In the genomic region with DNA sequence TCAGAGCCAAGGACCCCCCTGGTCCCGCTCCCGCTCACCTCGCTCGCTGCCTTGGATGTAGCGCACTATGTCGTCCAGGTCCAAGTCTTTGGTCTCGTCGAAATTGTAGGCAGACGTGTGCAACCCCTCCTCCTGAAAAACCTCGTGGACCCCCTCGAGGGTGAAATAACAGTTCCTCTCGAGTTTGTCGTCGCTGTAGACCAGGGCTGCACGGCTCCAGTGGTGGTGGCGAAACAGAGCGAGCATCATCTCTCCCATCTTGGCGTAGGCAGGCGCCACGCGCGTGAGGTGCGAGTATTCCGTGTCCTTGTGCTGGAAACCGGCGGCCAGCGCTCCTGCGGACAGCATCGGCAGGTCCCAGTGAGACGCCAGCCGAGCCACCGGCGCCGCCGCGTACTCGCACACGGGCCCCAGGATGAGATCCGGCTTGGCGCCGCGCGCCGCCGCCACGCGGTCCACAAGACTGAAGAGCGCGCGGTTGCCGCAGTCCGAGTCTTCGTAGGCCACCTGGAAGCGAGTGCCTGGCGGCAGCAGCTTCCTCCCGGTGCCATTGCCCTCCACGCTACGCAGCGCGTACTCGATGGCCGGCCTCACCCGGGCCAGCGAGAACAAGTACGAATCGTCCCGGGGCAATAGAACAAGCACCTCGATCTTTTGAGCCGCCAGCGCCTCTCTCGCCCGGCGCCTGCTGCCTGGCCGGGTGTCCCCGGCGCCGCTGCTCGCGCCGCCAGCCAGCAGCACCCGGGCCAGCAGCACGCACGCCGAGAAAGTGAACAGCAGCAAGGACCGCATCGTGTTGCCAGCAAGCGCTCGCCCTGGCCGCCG, we compare ENCODE assay signal across 7 mouse cellular contexts. TPM values are rescaled to one million over a fixed set of nuclear protein-coding genes. Genes with fewer than 3 reads are reported as not detected.
DNase-seq lines count a peak whose midpoint lies in the region; ATAC-seq and TF ChIP-seq lines count a peak whose summit lies in the region.

No protein-coding gene starts in this region.

- H3K36me3 ChIP-seq in hindbrain, postnatal 0 days (ENCODE audit: insufficient read depth, low read length): no peaks in the 10 kb centered on the region
- no peaks in the 10 kb centered on the region for H3K36me3 ChIP-seq in liver, adult 2 months (ENCODE audit: control insufficient read depth, insufficient read depth, low read length)
- no peaks in the 10 kb centered on the region for H3K36me3 ChIP-seq in neural tube, embryonic 11.5 days (ENCODE audit: control insufficient read depth, insufficient read depth, low read length)

- ATAC-seq in frontal cortex, adult (ENCODE audit: low TSS enrichment): peak; percentile 28
- peak; percentile 41 for ATAC-seq in hindbrain, postnatal 0 days
- ATAC-seq in neural tube, embryonic 11.5 days (ENCODE audit: insufficient read depth, low FRiP score, low TSS enrichment): peak; percentile 30

- DNase-seq in NIH3T3 (ENCODE audit: low read depth): peak; percentile 61
- peak; percentile 57 for DNase-seq in adrenal gland, postnatal 14 days
- peak; percentile 64 for DNase-seq in hindbrain, postnatal 0 days (ENCODE audit: low spot score)
- no peak for DNase-seq in liver, adult 2 months (ENCODE audit: extremely low read depth, low read depth, low spot score)
- peak; percentile 74 for DNase-seq in neural tube, embryonic 11.5 days (ENCODE audit: low spot score)
- DNase-seq in B cell, adult 2 months: no peak

- H3K9ac ChIP-seq in hindbrain, postnatal 0 days (replicated peaks; ENCODE audit: low read length): peak overlapping the region; percentile 33; the same call in 1 of the 2 replicates
- H3K9ac ChIP-seq in liver, adult 2 months (ENCODE audit: low read depth, low read length): peak overlapping the region; percentile 49
- peak overlapping the region; percentile 48 for H3K9ac ChIP-seq in neural tube, embryonic 11.5 days (ENCODE audit: low read length)

- H3K4me1 ChIP-seq in hindbrain, postnatal 0 days (ENCODE audit: insufficient read depth, low read length): peaks cover 9% of the 10 kb centered on the region; the same call in 1 of the 2 replicates
- 0 out of 2 replicates have a peak, but pooled peaks cover 3% of the 10 kb centered on the region for H3K4me1 ChIP-seq in liver, adult 2 months (ENCODE audit: control insufficient read depth, insufficient read depth, low read length)
- peaks cover 19% of the 10 kb centered on the region for H3K4me1 ChIP-seq in neural tube, embryonic 11.5 days (ENCODE audit: control insufficient read depth, insufficient read depth, low read length)

- WGBS in hindbrain, postnatal 0 days: under 1% methylated on average over 90 of the region's 90 CpGs
- 3% methylated on average over 90 of the region's 90 CpGs for WGBS in liver, adult 2 months
- under 1% methylated on average over 90 of the region's 90 CpGs for WGBS in neural tube, embryonic 11.5 days

- no peak for TF ChIP-seq CTCF in hindbrain, postnatal 0 days (IDR thresholded peaks at IDR 0.05; ENCODE audit: low read depth)
- no peak for TF ChIP-seq CTCF in liver, adult 2 months (IDR thresholded peaks at IDR 0.05; ENCODE audit: low read depth, low read length)

- TF ChIP-seq POLR2A in liver, adult 2 months (IDR thresholded peaks at IDR 0.05; ENCODE audit: extremely low read depth, insufficient read depth, low read length): no peak

- H3K4me3 ChIP-seq in hindbrain, postnatal 0 days (ENCODE audit: low read length): peak overlapping the region; percentile 51
- H3K4me3 ChIP-seq in liver, adult 2 months (ENCODE audit: insufficient read depth, low read depth, low read length): peak overlapping the region; percentile 56
- H3K4me3 ChIP-seq in neural tube, embryonic 11.5 days (ENCODE audit: low read depth, low read length): peak overlapping the region; percentile 50

- no peaks in the 10 kb centered on the region for H3K79me2 ChIP-seq in liver, adult 2 months (ENCODE audit: control insufficient read depth, insufficient read depth, low read length)

- H3K27ac ChIP-seq in hindbrain, postnatal 0 days: no peak overlapping the region
- no peak overlapping the region for H3K27ac ChIP-seq in liver, adult 2 months (replicated peaks; ENCODE audit: insufficient read depth, low read depth, low read length)
- H3K27ac ChIP-seq in neural tube, embryonic 11.5 days (ENCODE audit: low read depth, low read length): no peak overlapping the region

- H3K9me3 ChIP-seq in hindbrain, postnatal 0 days (ENCODE audit: low read length): no peaks in the 10 kb centered on the region
- no peaks in the 10 kb centered on the region for H3K9me3 ChIP-seq in neural tube, embryonic 11.5 days (ENCODE audit: control insufficient read depth, low read length)

- peak overlapping the region; percentile 92 for H3K4me2 ChIP-seq in hindbrain, postnatal 0 days (ENCODE audit: low read depth, low read length)
- H3K4me2 ChIP-seq in neural tube, embryonic 11.5 days (ENCODE audit: low read depth): peak overlapping the region; percentile 92

- H3K27me3 ChIP-seq in hindbrain, postnatal 0 days (ENCODE audit: insufficient read depth, low read length): peaks cover 36% of the 10 kb centered on the region
- 0 out of 2 replicates have a peak, but pooled peaks cover 3% of the 10 kb centered on the region for H3K27me3 ChIP-seq in liver, adult 2 months (ENCODE audit: control insufficient read depth, insufficient read depth, low read length)
- H3K27me3 ChIP-seq in neural tube, embryonic 11.5 days (ENCODE audit: control insufficient read depth, insufficient read depth, low read length): peaks cover 44% of the 10 kb centered on the region

RNA-seq across cellular contexts. Expression of a gene that starts 2.0 kb away (rescaled TPM):
- 47.2 and 51.8 TPM in 2 replicates for total RNA-seq in adrenal gland, postnatal 14 days (2021)
- total RNA-seq in hindbrain, postnatal 0 days (2014; rRNA removed): 1.3 and 2.9 TPM in 2 replicates
- 0.66 and 0.74 TPM in 2 replicates for polyA plus RNA-seq in hindbrain, postnatal 0 days (2015; fragmentation: Nextera tagmentation; extraction: Ambion mirVana)
- 1.4 and 2.3 TPM in 2 replicates for total RNA-seq in liver, adult 2 months (2014; rRNA removed)
- 0.73 and 0.87 TPM in 2 replicates for polyA plus RNA-seq in liver, adult 2 months (2012; rRNA removed)
- 4.8 and 5.7 TPM in 2 replicates for polyA plus RNA-seq in neural tube, embryonic 11.5 days (2014; fragmentation: Nextera tagmentation; extraction: Ambion mirVana)

Comparison
In these comparisons a context has a peak if more than half of its experiments do, and no peak if none do; other contexts are left out.
1. DNase-seq: peak in NIH3T3 (single experiment), adrenal gland, postnatal 14 days (single experiment), hindbrain, postnatal 0 days (single experiment) and neural tube, embryonic 11.5 days (single experiment); none in liver, adult 2 months (single experiment) and B cell, adult 2 months (0 of 2).
2. RNA of a gene that starts 2.0 kb away (total RNA-seq): 47.2 to 51.8 TPM in adrenal gland, postnatal 14 days; 1.3 to 2.9 TPM in hindbrain, postnatal 0 days and 1.4 to 2.3 TPM in liver, adult 2 months; every median in the first group is over 10 times any median in the second.
3. Peak in every context shown above with its lines, with median percentiles within 50 percentile points of each other: ATAC-seq, H3K4me3 ChIP-seq and H3K9ac ChIP-seq.